Mouse (Mus musculus): Measurements from ENCODE around the gene Thnsl2. TPM values are rescaled to one million over a fixed set of nuclear protein-coding genes. Genes with fewer than 3 reads are reported as not detected.

Gene Thnsl2
- polyA plus RNA-seq, 1 experiment from 2014 or later: 3.3 TPM

DNA sequence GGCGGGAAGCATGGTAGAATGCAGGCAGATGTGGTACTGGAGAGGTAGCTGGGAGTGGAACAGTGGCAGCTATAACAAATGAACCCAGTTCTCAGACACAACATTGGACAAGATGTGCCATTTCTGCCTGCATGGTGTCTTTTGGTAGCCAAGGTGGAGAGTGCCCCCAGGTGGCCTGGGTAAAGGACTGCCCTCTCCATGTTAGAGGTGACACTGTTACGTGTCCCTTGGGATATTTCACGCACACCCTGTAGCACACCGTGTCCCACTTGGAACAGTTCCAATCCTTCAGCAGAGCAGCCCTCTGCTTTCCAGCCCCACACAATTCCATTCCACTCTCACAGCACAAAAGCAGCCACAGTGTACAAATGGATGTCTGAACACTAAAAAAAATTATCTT is 18.0 kb upstream of the Thnsl2 start:
- Histone ChIP-seq H3K27me3 (replicated peaks; ENCODE audit: control insufficient read depth, insufficient read depth, low read length) (no peaks in the 10 kb centered on the region), H3K27ac (ENCODE audit: low read length) (no peak overlapping the region), H3K9ac (replicated peaks; ENCODE audit: low read depth, low read length) (no peak overlapping the region), H3K4me3 (replicated peaks; ENCODE audit: low read length) (no peak overlapping the region), H3K36me3 (ENCODE audit: control insufficient read depth, insufficient read depth) (no peaks in the 10 kb centered on the region), H3K9me3 (ENCODE audit: control insufficient read depth, low read length) (no peaks in the 10 kb centered on the region), H3K4me2 (ENCODE audit: low read length) (no peak overlapping the region), H3K4me1 (replicated peaks; ENCODE audit: control insufficient read depth, insufficient read depth, low read length) (no peaks in the 10 kb centered on the region)
- ATAC-seq: no peak
- WGBS: 43% methylated on average over 4 of the region's 4 CpGs

DNA sequence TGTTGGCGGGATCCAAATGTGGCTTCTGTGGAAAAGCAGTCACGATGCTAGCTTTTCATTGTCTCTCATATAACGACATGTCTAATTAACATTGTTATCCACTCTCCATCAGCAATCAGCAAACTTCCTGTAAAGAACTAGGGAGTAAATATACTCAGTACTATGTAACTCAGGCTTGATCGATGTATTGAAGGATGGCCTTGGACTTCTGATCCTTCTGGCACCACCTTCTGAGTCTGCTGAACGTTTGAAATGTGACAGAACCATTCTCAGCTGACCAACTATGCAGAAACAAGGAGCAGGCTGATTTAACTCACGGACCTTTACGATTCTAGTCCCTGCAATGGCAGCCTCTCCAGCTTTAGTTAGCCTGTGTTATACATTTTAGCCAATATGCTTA is 17.1 kb upstream of the Thnsl2 start:
- Histone ChIP-seq H3K4me2 (ENCODE audit: low read length) (no peak overlapping the region), H3K9ac (replicated peaks; ENCODE audit: low read depth, low read length) (no peak overlapping the region), H3K27me3 (replicated peaks; ENCODE audit: control insufficient read depth, insufficient read depth, low read length) (no peaks in the 10 kb centered on the region), H3K9me3 (ENCODE audit: control insufficient read depth, low read length) (no peaks in the 10 kb centered on the region), H3K4me1 (replicated peaks; ENCODE audit: control insufficient read depth, insufficient read depth, low read length) (no peaks in the 10 kb centered on the region), H3K36me3 (ENCODE audit: control insufficient read depth, insufficient read depth) (no peaks in the 10 kb centered on the region), H3K27ac (ENCODE audit: low read length) (no peak overlapping the region), H3K4me3 (replicated peaks; ENCODE audit: low read length) (no peak overlapping the region)
- ATAC-seq: no peak
- WGBS: 62% methylated on average over 7 of the region's 7 CpGs

GRCm38 (mm10) chr6:71156674-71157326 is 12.6 kb upstream of the Thnsl2 start:
- Histone ChIP-seq H3K4me2 (ENCODE audit: low read length) (no peak overlapping the region), H3K36me3 (ENCODE audit: control insufficient read depth, insufficient read depth) (no peaks in the 10 kb centered on the region), H3K9ac (replicated peaks; ENCODE audit: low read depth, low read length) (no peak overlapping the region), H3K4me3 (replicated peaks; ENCODE audit: low read length) (no peak overlapping the region), H3K27me3 (replicated peaks; ENCODE audit: control insufficient read depth, insufficient read depth, low read length) (no peaks in the 10 kb centered on the region), H3K4me1 (replicated peaks; ENCODE audit: control insufficient read depth, insufficient read depth, low read length) (no peaks in the 10 kb centered on the region), H3K9me3 (ENCODE audit: control insufficient read depth, low read length) (no peaks in the 10 kb centered on the region), H3K27ac (ENCODE audit: low read length) (no peak overlapping the region)
- no peak for ATAC-seq
- WGBS: 56% methylated on average over 5 of the region's 5 CpGs

DNA sequence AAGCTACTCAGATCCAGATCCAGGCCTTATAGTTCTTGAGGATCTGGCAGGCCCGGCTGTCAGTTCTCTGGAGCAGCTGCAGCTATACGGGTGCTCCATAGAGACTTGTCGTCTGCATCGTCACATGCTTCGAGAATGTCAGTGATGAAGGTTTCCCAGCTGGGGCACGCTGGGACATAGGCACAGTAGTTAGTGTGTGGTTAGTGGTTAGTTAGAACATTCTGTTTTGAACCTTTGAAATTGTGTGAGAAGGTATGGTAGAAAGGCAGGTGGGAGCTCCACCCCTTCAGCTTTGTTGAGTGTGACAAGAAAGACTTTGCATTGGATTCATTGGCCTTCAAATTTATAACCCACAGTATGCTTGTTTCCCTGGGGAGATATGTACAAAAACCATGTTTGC is 10.6 kb upstream of the Thnsl2 start:
- no peak overlapping the region for H3K4me2 ChIP-seq (ENCODE audit: low read length)
- H3K4me1 ChIP-seq (replicated peaks; ENCODE audit: control insufficient read depth, insufficient read depth, low read length): no peaks in the 10 kb centered on the region
- H3K27ac ChIP-seq (ENCODE audit: low read length): no peak overlapping the region
- no peak for ATAC-seq
- H3K4me3 ChIP-seq (replicated peaks; ENCODE audit: low read length): no peak overlapping the region
- H3K27me3 ChIP-seq (replicated peaks; ENCODE audit: control insufficient read depth, insufficient read depth, low read length): no peaks in the 10 kb centered on the region
- no peaks in the 10 kb centered on the region for H3K36me3 ChIP-seq (ENCODE audit: control insufficient read depth, insufficient read depth)
- WGBS: 80% methylated on average over 6 of the region's 6 CpGs
- no peak overlapping the region for H3K9ac ChIP-seq (replicated peaks; ENCODE audit: low read depth, low read length)
- H3K9me3 ChIP-seq (ENCODE audit: control insufficient read depth, low read length): no peaks in the 10 kb centered on the region

DNA sequence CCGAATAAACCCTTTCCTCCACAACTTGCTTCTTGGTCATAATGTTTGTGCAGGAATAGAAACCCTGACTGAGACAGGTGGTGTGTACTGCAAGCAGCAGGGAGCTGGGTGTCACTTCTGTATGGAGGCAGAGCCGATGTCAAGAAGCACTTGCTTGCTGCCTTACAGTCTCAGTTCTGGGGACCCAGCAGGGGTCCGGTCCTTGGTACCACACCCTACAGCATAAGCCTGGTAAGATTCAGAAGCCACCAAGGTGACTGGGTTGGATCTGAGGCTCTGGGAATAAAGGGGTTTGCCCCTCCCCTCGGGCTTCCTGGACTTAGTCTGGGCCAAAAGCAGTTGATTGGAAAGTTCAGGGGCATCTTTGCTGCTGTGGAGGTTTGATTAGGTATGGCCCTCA is 9.2 kb upstream of the Thnsl2 start:
- Histone ChIP-seq H3K4me1 (replicated peaks; ENCODE audit: control insufficient read depth, insufficient read depth, low read length) (no peaks in the 10 kb centered on the region), H3K9ac (replicated peaks; ENCODE audit: low read depth, low read length) (no peak overlapping the region), H3K36me3 (ENCODE audit: control insufficient read depth, insufficient read depth) (no peaks in the 10 kb centered on the region), H3K27ac (ENCODE audit: low read length) (no peak overlapping the region), H3K4me3 (replicated peaks; ENCODE audit: low read length) (no peak overlapping the region), H3K9me3 (ENCODE audit: control insufficient read depth, low read length) (no peaks in the 10 kb centered on the region), H3K27me3 (replicated peaks; ENCODE audit: control insufficient read depth, insufficient read depth, low read length) (no peaks in the 10 kb centered on the region), H3K4me2 (ENCODE audit: low read length) (no peak overlapping the region)
- no peak for ATAC-seq
- WGBS: 81% methylated on average over 4 of the region's 4 CpGs

- 21% methylated on average over 10 of the region's 10 CpGs for WGBS
- H3K4me1 ChIP-seq (replicated peaks; ENCODE audit: control insufficient read depth, insufficient read depth, low read length): no peaks in the 10 kb centered on the region
- H3K9me3 ChIP-seq (ENCODE audit: control insufficient read depth, low read length): no peaks in the 10 kb centered on the region
- no peak for ATAC-seq
- H3K27me3 ChIP-seq (replicated peaks; ENCODE audit: control insufficient read depth, insufficient read depth, low read length): no peaks in the 10 kb centered on the region
- H3K4me2 ChIP-seq (ENCODE audit: low read length): no peak overlapping the region
- H3K9ac ChIP-seq (replicated peaks; ENCODE audit: low read depth, low read length): no peak overlapping the region
- no peak overlapping the region for H3K4me3 ChIP-seq (replicated peaks; ENCODE audit: low read length)
- H3K36me3 ChIP-seq (ENCODE audit: control insufficient read depth, insufficient read depth): no peaks in the 10 kb centered on the region
- no peak overlapping the region for H3K27ac ChIP-seq (ENCODE audit: low read length)
These were observed 6.9 kb upstream of the Thnsl2 start for GRCm38 (mm10) chr6:71151098-71151497.

- no peaks in the 10 kb centered on the region for H3K36me3 ChIP-seq (ENCODE audit: control insufficient read depth, insufficient read depth)
- no peak overlapping the region for H3K27ac ChIP-seq (ENCODE audit: low read length)
- H3K4me2 ChIP-seq (ENCODE audit: low read length): no peak overlapping the region
- no peaks in the 10 kb centered on the region for H3K4me1 ChIP-seq (replicated peaks; ENCODE audit: control insufficient read depth, insufficient read depth, low read length)
- no peak overlapping the region for H3K4me3 ChIP-seq (replicated peaks; ENCODE audit: low read length)
- ATAC-seq: peak; percentile 58
- H3K9me3 ChIP-seq (ENCODE audit: control insufficient read depth, low read length): no peaks in the 10 kb centered on the region
- 8% methylated on average over 5 of the region's 5 CpGs for WGBS
- H3K9ac ChIP-seq (replicated peaks; ENCODE audit: low read depth, low read length): no peak overlapping the region
- H3K27me3 ChIP-seq (replicated peaks; ENCODE audit: control insufficient read depth, insufficient read depth, low read length): no peaks in the 10 kb centered on the region
These were observed 5.3 kb upstream of the Thnsl2 start for GRCm38 (mm10) chr6:71149534-71149933.

DNA sequence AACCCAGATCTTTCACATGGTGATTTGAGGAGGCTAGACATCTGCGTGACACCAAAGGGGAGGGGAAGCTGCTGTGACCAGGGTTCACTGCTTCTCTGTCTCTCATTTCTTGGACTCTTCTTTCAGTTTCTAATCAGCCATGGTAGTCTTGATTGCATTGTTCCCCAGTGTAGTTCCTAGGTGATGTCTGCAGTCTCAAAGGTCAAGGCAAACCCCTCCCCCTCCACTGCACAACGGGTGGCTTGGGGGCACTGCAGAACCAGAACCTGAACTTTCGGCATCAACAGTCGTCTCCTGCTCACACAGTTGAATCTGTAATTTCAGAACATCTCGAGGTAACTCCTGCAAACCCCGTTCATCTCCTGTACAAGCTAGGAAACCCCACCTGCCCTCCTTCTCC is 4.1 kb upstream of the Thnsl2 start:
- H3K27ac ChIP-seq (ENCODE audit: low read length): no peak overlapping the region
- ATAC-seq: no peak
- peaks cover 2% of the 10 kb centered on the region for H3K4me1 ChIP-seq (replicated peaks; ENCODE audit: control insufficient read depth, insufficient read depth, low read length)
- H3K4me3 ChIP-seq (replicated peaks; ENCODE audit: low read length): no peak overlapping the region
- WGBS: 81% methylated on average over 6 of the region's 6 CpGs
- no peak overlapping the region for H3K4me2 ChIP-seq (ENCODE audit: low read length)
- H3K36me3 ChIP-seq (ENCODE audit: control insufficient read depth, insufficient read depth): no peaks in the 10 kb centered on the region
- no peak overlapping the region for H3K9ac ChIP-seq (replicated peaks; ENCODE audit: low read depth, low read length)
- H3K9me3 ChIP-seq (ENCODE audit: control insufficient read depth, low read length): no peaks in the 10 kb centered on the region
- H3K27me3 ChIP-seq (replicated peaks; ENCODE audit: control insufficient read depth, insufficient read depth, low read length): no peaks in the 10 kb centered on the region

DNA sequence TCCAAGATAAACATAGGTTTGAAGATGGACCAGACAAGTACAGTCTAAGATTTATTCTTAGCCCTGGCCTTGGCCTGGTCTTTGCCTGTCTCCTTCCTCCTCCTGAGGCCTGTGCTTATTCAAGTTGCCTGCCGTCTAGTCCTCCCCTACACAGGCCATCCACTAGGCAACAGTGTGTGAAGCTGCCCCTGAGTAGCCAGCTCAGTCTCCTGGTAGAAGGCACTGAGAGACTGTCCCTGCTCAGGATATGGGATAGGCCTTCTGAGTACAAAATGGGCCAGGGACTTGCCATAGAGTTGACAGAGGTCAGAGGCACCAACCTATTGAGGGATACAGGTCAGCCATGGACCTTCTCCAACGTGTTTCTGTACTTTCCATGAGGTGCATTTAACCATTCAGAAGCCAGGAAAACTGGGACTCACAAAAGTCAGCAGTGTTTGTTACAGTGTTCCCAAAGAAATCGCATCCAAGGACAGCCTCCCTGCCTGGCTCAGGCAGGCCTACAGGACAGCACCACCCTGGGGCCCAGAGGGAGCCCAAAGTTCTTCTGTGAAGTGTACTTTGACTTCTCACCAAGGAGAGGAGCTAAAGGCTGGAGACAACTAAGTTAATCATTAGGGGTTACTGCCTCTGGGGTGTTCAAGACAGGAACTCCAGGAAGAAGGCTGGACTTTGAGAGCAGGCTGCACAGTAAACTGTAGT is 1.2 kb upstream of the Thnsl2 start:
- no peak overlapping the region for H3K4me3 ChIP-seq (replicated peaks; ENCODE audit: low read length)
- H3K27ac ChIP-seq (ENCODE audit: low read length): no peak overlapping the region
- H3K9ac ChIP-seq (replicated peaks; ENCODE audit: low read depth, low read length): no peak overlapping the region
- ATAC-seq: no peak
- no peaks in the 10 kb centered on the region for H3K9me3 ChIP-seq (ENCODE audit: control insufficient read depth, low read length)
- peaks cover 6% of the 10 kb centered on the region for H3K4me1 ChIP-seq (replicated peaks; ENCODE audit: control insufficient read depth, insufficient read depth, low read length)
- no peak overlapping the region for H3K4me2 ChIP-seq (ENCODE audit: low read length)
- 64% methylated on average over 3 of the region's 3 CpGs for WGBS
- no peaks in the 10 kb centered on the region for H3K27me3 ChIP-seq (replicated peaks; ENCODE audit: control insufficient read depth, insufficient read depth, low read length)
- no peaks in the 10 kb centered on the region for H3K36me3 ChIP-seq (ENCODE audit: control insufficient read depth, insufficient read depth)

Data from forebrain, embryonic 16.5 days (tissue).